Mouse (Mus musculus) gastrocnemius, adult 2 months (tissue): ENCODE measurements around the gene Tmem209. TPM values are rescaled to one million over a fixed set of nuclear protein-coding genes. Genes with fewer than 3 reads are reported as not detected.

Experiments used
- DNase-seq: peaks from one replicate; pipeline ENCODE4 v3.0.0; 2022
- H3K27ac ChIP-seq: fragments of 200-600 bp; 2 replicates; pipeline ENCODE4 v1.8.1; 2022; ENCODE audit warnings: mild to moderate bottlenecking
- H3K4me3 ChIP-seq: fragments of 200-600 bp; 2 replicates; pipeline ENCODE4 v1.8.1; 2022; ENCODE audit warnings: mild to moderate bottlenecking, moderate library complexity
- CTCF ChIP-seq: fragments of 200-600 bp; IDR thresholded peaks from 2 replicates; pipeline ENCODE4 v1.8.1; 2022; ENCODE audit warnings: antibody characterized with exemption, mild to moderate bottlenecking, moderate library complexity
- intact Hi-C: fragments of 180-260 bp; cut with DNase I; formaldehyde crosslinking; loops from one replicate; pipeline ENCODE4 v1.15.1; 2025
- total RNA-seq, 2 experiments: library from RNA; stranded (reverse); gene quantifications; 2 replicates each; pipeline ENCODE4 v1.2.3; 2021

The Tmem209 gene
- total RNA-seq, 2 experiments from 2014 or later, result 7.1 to 11.4 TPM

DNA sequence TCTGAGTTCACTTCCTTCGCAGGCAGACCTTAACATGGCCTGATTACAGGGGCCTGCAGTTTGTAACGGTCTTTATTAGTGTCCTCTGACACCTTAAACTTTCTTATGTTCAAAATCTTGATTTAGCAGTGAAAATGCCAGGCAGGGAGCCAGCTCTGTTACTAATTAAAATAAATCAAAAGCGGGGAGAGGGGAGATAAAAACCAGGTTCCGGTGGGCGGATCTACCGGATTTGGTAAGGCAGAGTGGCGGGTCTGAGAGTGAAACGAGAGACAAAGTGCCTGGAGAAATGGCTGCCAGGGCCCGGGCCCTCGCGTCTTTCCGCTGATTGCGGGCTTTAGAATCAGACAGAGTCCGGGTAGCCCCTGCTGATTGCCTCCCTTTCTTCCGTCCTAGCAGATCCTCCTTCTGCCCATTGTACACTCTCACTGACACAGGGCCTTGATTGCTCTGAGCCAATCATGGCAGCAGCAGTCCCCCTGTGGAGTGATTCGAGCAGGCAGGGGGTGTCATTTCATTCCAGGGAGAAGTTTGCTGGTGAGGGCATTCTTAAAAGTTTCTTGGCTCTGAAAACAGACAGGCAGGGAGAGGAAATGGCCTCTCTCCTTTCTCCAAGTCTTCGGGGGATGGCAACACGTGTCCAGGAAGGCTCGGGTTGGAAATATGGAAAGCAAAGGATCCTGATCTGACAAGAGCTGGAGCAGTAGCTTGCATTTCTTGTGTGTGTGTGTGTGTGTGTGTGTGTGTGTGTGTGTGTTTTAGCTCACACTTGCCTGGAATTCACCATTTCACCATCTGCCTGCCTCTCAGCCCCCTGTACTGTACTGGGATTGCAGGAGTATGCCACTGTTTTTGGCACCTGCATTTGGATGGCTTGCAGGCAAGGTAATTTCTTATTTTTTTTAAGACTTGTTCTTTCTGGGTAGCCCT lies 17.3 kb upstream of the Tmem209 start:
- TF ChIP-seq CTCF, result no peak
- peak overlapping the region; percentile 50 for H3K4me3 ChIP-seq
- intact Hi-C loops, result no loop called here
- no peak overlapping the region for H3K27ac ChIP-seq
- no peak for DNase-seq

DNA sequence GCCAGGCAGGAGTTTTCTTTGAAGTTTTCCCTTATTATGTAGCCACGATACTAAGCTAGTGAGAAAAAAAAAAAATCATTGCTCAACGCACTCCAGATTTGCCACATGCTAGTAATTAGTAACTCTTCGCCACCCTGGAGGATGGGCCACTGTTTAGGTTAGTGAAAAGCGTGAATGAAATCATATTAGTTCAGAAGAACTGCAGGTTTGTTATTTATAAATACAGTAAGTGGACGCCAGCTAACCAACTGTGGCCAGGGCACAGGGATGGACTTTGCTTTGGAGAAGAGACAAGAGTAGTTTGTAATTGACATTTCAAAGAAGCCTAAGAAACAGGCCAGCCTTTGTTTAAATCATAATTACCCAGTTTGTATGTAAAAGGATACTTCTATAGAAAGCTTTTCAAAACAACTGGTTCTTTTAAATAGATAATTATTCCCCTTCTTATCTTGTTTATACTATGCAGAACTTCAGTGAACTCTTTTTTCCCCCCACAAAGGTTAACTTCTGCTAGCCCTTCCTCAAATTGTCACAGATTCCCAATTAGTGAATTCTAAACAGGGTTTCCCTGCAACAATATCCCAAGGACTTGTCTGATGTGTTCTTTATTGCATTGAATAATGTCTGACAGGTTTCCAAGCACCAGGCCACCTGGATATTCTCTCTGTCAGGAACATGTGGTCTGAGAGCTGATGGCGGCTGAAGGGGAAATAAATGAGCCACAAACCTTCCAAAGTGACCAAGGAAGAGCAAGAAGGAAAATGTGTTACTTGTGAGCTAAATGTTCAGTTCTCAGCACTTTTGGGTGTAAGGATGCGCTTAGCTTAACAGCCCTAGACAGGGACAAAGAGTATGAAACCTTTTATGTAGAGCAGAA lies 16.1 kb upstream of the Tmem209 start:
- DNase-seq, result no peak
- Histone ChIP-seq H3K4me3 (no peak overlapping the region), H3K27ac (no peak overlapping the region)
- intact Hi-C loops, result no loop called here
- no peak for TF ChIP-seq CTCF

DNA sequence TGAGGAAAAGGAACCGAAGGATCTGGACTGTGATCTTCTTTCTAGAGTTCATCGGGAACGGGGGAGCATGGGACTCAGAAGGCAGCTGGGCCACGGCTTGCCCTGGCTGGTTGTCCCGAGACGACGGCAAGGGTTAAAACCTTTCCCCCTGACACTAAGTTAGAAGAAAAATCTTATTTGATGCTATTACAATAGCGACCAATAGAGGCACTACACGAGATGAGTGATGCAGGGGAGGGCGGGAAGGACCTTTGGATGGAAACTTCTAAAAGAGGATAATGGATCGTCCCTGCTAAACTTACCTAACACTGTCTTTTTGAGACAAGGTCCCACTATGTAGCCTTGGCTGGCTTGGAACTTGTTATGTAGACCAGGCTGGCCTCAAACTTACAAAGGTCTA lies 10.8 kb upstream of the Tmem209 start:
- no peak for TF ChIP-seq CTCF
- intact Hi-C loops, result no loop called here

DNA sequence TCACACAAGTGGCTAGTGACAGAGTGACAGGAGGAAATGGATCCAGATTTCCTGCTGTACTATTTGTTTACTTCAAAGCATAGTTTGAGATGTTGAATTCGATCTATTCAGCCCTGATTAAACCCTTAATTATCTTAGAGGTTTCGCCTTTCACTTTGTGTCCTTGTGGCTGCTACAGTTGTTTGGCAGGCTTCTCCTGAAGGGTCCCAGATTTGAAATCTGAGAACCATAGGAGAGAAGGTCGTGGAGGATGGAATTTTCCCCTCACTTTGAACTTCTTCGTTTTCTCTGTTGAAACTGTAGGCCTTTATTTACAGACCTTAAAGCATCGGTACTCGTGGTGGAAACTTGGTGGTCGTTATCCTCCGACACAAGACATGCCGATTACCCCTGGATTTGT lies 4.7 kb upstream of the Tmem209 start:
- intact Hi-C loops, result no loop called here
- no peak overlapping the region for H3K27ac ChIP-seq
- H3K4me3 ChIP-seq, result no peak overlapping the region
- no peak for TF ChIP-seq CTCF
- DNase-seq, result no peak

More for the DNA sequence above, 10.8 kb upstream of the Tmem209 start:
- no peak overlapping the region for H3K4me3 ChIP-seq
- DNase-seq, result no peak
- H3K27ac ChIP-seq, result no peak overlapping the region

DNA sequence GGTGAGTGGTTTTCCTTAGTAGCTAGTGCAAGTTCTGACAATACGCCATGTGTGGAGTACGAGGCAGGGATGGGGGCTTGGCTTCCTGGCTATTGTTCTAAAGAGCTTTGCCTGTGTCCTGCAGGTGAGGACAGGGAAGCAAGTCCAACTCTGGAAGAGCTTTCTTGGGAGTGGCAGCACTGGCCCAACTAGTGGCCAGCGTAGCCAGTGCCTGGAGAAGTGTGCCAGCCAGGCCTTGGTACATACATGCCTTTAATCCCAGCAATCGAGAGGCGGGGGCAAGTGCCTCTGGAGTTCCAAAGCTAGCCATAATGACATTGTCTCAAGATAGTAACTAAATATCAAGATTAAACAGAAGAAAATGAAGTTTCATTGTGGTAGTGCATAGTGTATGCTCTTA lies 708 bp upstream of the Tmem209 start:
- Histone ChIP-seq H3K4me3 (peak overlapping the region; percentile 71), H3K27ac (peak overlapping the region; percentile 91)
- DNase-seq, result no peak
- no peak for TF ChIP-seq CTCF
- intact Hi-C loops, result no loop called here

DNA sequence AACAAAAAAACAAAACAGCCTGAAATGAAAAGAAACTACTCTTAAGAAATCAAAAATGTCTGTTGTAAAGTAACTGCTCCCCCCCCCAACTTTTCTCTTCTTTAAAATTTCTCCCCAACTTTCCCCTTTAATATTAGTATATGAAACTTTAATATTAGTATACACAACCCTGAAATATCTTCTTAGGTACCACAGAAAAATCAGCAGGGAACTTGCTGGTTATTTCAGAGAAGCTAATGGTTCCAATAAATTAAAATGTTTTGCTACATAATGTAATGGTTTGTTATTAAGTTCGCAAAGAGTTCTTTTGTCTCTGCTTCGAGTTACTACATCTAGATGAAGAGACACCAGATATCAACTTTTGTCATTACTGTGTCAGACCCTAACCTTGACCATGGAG lies 759 bp downstream of the Tmem209 start:
- TF ChIP-seq CTCF, result no peak
- Histone ChIP-seq H3K4me3 (peak overlapping the region; percentile 71), H3K27ac (peak overlapping the region; percentile 91)
- no peak for DNase-seq
- intact Hi-C loops, result loop anchor here (5.0 kb wide), 1 partner anchor 388 kb away; the partner anchor contains the start of gene Copg2

DNA sequence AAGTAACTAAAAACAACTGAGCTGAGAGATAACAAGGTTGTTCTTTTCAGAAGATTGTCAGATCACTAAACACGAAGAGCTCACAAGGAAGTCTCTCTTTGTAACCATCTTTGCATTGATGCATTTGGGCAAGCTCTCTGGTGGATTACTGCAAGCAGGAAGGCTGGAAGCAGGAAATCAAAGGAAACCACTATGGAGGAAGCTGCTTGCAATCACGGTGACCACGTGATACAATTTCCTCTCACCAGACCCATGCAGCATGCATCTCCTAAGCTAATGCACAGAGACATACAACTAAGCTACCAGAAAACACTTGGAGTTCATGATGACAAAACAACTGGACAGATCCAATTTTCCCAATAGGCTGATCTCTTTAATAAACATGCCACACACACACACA lies 10.5 kb downstream of the Tmem209 start:
- no peak for DNase-seq
- H3K4me3 ChIP-seq, result no peak overlapping the region
- no peak for TF ChIP-seq CTCF
- intact Hi-C loops, result no loop called here
- H3K27ac ChIP-seq, result no peak overlapping the region

DNA sequence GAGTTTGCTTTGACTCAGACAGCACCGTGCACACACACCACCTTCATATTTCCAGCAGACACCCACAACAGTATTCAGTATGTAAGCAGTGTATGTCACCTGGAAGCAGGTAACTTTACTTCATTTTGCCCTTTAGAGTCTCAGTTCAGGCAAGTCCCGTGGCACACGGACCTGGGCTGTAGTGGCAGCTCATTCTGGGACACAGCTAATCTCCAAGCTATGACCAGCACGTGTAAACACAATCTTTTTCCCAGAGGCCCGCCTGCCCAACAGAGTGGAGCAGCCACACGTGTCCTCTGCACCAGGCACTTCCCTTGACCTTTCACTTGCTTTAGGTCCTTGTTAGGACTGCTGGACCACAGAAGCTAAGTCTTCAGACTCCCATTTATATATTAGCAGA lies 23.1 kb downstream of the Tmem209 start:
- no peak for TF ChIP-seq CTCF
- H3K4me3 ChIP-seq, result no peak overlapping the region
- H3K27ac ChIP-seq, result no peak overlapping the region
- no peak for DNase-seq
- intact Hi-C loops, result no loop called here

DNA sequence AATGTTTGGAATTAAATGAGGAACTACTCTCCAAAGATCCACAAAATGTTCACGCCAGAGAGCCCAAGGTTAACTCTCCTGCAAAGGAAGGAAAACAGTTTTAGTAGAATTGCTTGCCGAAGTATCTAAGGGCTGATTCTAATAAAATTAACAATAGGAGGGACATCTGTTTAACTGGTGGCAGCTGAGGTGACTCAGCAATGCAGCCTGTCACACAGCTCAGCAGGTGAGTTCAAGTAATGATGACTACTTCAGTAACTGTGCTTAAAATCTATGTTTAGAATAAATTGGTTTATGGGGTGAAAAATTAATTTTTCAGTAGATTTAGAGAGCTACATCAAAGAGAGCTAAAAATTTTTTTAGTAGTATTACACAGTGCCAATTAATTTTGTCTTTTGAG lies 26.7 kb downstream of the Tmem209 start:
- no peak overlapping the region for H3K4me3 ChIP-seq
- no peak for DNase-seq
- H3K27ac ChIP-seq, result no peak overlapping the region
- intact Hi-C loops, result no loop called here
- no peak for TF ChIP-seq CTCF

DNA sequence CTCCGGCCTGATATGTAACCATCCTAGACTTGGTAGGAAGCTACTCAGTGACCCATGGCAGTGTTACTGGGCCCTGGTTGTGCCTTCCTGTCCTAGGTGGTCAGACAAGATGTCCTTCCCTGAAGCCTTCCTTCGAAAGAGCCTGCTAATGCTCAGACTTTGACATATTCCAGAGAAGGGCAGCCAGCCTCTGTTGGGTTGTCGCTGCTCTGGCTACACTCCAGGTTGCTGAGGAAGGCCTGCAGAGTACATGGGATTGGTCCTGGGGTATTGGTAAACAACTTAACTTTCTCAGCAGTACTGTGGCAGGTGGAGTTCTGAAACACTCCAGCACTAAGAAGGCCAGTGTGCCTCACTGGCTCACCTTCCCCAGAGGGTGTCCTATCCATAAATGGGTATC lies 30.2 kb downstream of the Tmem209 start:
- intact Hi-C loops, result no loop called here
- no peak for TF ChIP-seq CTCF
- no peak overlapping the region for H3K27ac ChIP-seq
- DNase-seq, result no peak
- no peak overlapping the region for H3K4me3 ChIP-seq

DNA sequence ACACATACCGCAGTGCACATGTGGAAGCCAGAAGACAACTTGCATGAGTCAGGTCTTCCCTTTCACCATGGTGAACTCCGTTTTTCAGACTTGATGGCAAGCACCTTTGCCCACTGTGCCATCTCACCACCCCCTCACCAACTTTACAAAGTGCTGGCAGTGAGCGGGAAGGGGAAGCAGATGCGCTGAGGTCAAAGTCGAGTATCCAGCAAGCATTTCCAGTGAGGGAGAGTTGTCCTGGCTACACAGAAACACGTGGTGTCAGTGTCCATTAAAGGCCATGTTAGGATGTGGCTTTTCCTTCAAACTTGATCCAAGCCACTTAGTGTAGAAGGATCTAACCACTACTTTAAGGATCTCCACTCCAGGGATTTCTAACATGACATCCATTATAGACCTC lies 31.8 kb downstream of the Tmem209 start:
- no peak for TF ChIP-seq CTCF

DNA sequence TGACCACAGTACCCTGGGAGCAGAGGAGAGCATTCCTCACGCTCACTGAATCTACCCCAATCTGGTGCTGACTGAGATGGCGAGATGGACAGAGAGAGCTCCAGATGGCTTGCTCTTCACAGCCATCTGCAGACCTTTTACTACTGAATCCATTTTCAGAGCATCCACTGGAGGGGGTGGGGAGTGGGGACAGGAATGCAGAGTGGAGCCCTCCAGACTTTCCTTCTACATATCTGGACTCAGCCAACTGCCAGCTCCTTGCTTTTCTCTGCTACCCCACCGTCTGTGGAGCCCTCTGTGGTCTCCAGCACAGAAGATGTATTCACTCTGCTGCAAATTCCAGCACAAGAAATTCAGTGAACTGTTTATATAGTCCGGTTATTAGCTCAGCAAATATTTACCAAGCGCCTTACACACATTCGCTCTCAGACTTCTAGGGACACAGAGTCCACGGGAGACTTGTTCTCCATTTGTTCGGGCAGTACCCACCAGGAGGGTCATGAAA lies 32.3 kb downstream of the Tmem209 start:
- no peak overlapping the region for H3K27ac ChIP-seq
- TF ChIP-seq CTCF, result no peak
- no peak for DNase-seq
- no peak overlapping the region for H3K4me3 ChIP-seq
- intact Hi-C loops, result no loop called here

More for the DNA sequence above, 31.8 kb downstream of the Tmem209 start:
- intact Hi-C loops, result no loop called here
- DNase-seq, result no peak
- H3K4me3 ChIP-seq, result no peak overlapping the region
- H3K27ac ChIP-seq, result no peak overlapping the region
